Mouse (Mus musculus): Measurements from ENCODE around the gene Klc2. TPM values are rescaled to one million over a fixed set of nuclear protein-coding genes. Genes with fewer than 3 reads are reported as not detected.

Gene Klc2
- total and polyA plus RNA-seq, 3 experiments = 5.9 to 12.0 (median 9.5) TPM

GRCm38 (mm10) chr19:5164380-5164779 is 46.0 kb upstream of the Klc2 start (continued):
- no peak for TF ChIP-seq MYC (IDR thresholded peaks at IDR 0.05; ENCODE audit: low read depth, low read length)
- no peak for TF ChIP-seq MAZ (IDR thresholded peaks at IDR 0.05; ENCODE audit: low read depth, low read length)
- no peak for TF ChIP-seq SIN3A (IDR thresholded peaks at IDR 0.05; ENCODE audit: low read length)
- no peak for TF ChIP-seq CHD1 (IDR thresholded peaks at IDR 0.05; ENCODE audit: low read depth, low read length)
- TF ChIP-seq SMC3 (IDR thresholded peaks at IDR 0.05; ENCODE audit: low read depth, low read length) = peak; percentile 58

GRCm38 (mm10) chr19:5161913-5162312 is 43.6 kb upstream of the Klc2 start:
- Histone ChIP-seq H3K4me2 (ENCODE audit: insufficient read depth, low read depth, poor library complexity, severe bottlenecking) (no peak overlapping the region), H3K27me3 (replicated peaks) (no peaks in the 10 kb centered on the region), H3K36me3 (replicated peaks in 1 of 2; ENCODE audit: control insufficient read depth in 1 of 2, insufficient read depth in 1 of 2, low read length in 1 of 2) (peaks cover 0 to 6% of the 10 kb centered on the region in 2 experiments), H3K4me3 (replicated peaks in 1 of 3; ENCODE audit: low read depth in 2 of 3, low read length in 2 of 3, poor library complexity in 1 of 3) (no peak overlapping the region), H3K27ac (ENCODE audit: insufficient read depth, low read depth) (no peak overlapping the region), H3K79me2 (replicated peaks; ENCODE audit: control insufficient read depth, extremely low read depth, insufficient read depth, poor library complexity, severe bottlenecking) (0 out of 2 replicates have a peak, but pooled peaks cover 2% of the 10 kb centered on the region), H3K4me1 (ENCODE audit: control insufficient read depth in 1 of 2, insufficient read depth in 2 of 2) (peaks cover 0 to 2% of the 10 kb centered on the region in 2 experiments; a peak in 1 of 4 replicates), H3K9me3 (replicated peaks; ENCODE audit: low read length) (no peaks in the 10 kb centered on the region), H3K9ac (ENCODE audit: insufficient read depth, low read depth) (no peak overlapping the region)
- in situ Hi-C loops (cut with MboI; ENCODE audit: low pct_ligation_motif_present, low pct_unique_long_range_greater_than_20kb, low sequenced_read_pairs) (no loop called here), dilution Hi-C loops (cut with MboI; ENCODE audit: extremely low pct_ligation_motif_present, extremely low pct_unique_long_range_greater_than_20kb, low sequenced_read_pairs) (no loop called here)
- TF ChIP-seq ZNF384 (IDR thresholded peaks at IDR 0.05; ENCODE audit: low read depth, low read length) (no peak), MEF2A (IDR thresholded peaks at IDR 0.05; ENCODE audit: borderline replicate concordance, low read depth, low read length) (no peak), MXI1 (IDR thresholded peaks at IDR 0.05; ENCODE audit: low read depth, low read length) (no peak), ZKSCAN1 (IDR thresholded peaks at IDR 0.05; ENCODE audit: borderline replicate concordance, low read depth, low read length) (no peak), SMC3 (IDR thresholded peaks at IDR 0.05; ENCODE audit: low read depth, low read length) (no peak), PAX5 (IDR thresholded peaks at IDR 0.05; ENCODE audit: low read length) (no peak), USF1 (IDR thresholded peaks at IDR 0.05; ENCODE audit: low read depth, low read length) (no peak), IRF4 (IDR thresholded peaks at IDR 0.05; ENCODE audit: low read depth, low read length) (no peak)
- no peak for DNase-seq (ENCODE audit: extremely low read depth)

- Histone ChIP-seq H3K4me2 (ENCODE audit: insufficient read depth, low read depth, poor library complexity, severe bottlenecking) (no peak overlapping the region), H3K4me3 (replicated peaks in 1 of 3; ENCODE audit: low read depth in 2 of 3, low read length in 2 of 3, poor library complexity in 1 of 3) (no peak overlapping the region), H3K27me3 (replicated peaks) (no peaks in the 10 kb centered on the region), H3K9ac (ENCODE audit: insufficient read depth, low read depth) (no peak overlapping the region), H3K4me1 (ENCODE audit: control insufficient read depth in 1 of 2, insufficient read depth in 2 of 2) (peaks cover 4 to 17% of the 10 kb centered on the region in 2 experiments; a peak in 3 of 4 replicates), H3K36me3 (replicated peaks in 1 of 2; ENCODE audit: control insufficient read depth in 1 of 2, insufficient read depth in 1 of 2, low read length in 1 of 2) (peaks cover 26 to 39% of the 10 kb centered on the region in 2 experiments), H3K27ac (ENCODE audit: insufficient read depth, low read depth) (no peak overlapping the region), H3K9me3 (replicated peaks; ENCODE audit: low read length) (no peaks in the 10 kb centered on the region), H3K79me2 (replicated peaks; ENCODE audit: control insufficient read depth, extremely low read depth, insufficient read depth, poor library complexity, severe bottlenecking) (no peaks in the 10 kb centered on the region)
- dilution Hi-C loops (cut with MboI; ENCODE audit: extremely low pct_ligation_motif_present, extremely low pct_unique_long_range_greater_than_20kb, low sequenced_read_pairs) = no loop called here
- in situ Hi-C loops (cut with MboI; ENCODE audit: low pct_ligation_motif_present, low pct_unique_long_range_greater_than_20kb, low sequenced_read_pairs) = no loop called here
- no peak for DNase-seq (ENCODE audit: extremely low read depth)
- no peak for TF ChIP-seq TCF12 (IDR thresholded peaks at IDR 0.05; ENCODE audit: low read depth, low read length)
- no peak for TF ChIP-seq UBTF (IDR thresholded peaks at IDR 0.05; ENCODE audit: low read depth, low read length)
- no peak for TF ChIP-seq USF1 (IDR thresholded peaks at IDR 0.05; ENCODE audit: low read depth, low read length)
- TF ChIP-seq ETS1 (conservative IDR thresholded peaks at IDR 0.05; ENCODE audit: low read depth, low read length) = no peak
- TF ChIP-seq MYC (IDR thresholded peaks at IDR 0.05; ENCODE audit: low read depth, low read length) = no peak
- TF ChIP-seq IRF4 (IDR thresholded peaks at IDR 0.05; ENCODE audit: low read depth, low read length) = no peak
Measured at GRCm38 (mm10) chr19:5152261-5152660, 33.9 kb upstream of the Klc2 start.
